Mouse (Mus musculus) mouse trophoblast stem cell (cell line): ENCODE measurements around the gene Atxn7l3.

ENCODE experiments used
- in situ Hi-C, 2 experiments: fragments of 300-500 bp; cut with MseI, MboI; formaldehyde crosslinking; loops; 2 replicates in 1 of 2; 3 replicates in 1 of 2; pipeline ENCODE4 v1.15.1; 2025

Atxn7l3 gene

GRCm38 (mm10) chr11:102296491-102297472 lies at the start of gene Atxn7l3:
Atxn7l3 (minus strand) TSS chr11:102296631.
- in situ Hi-C loops: no loop called here

- in situ Hi-C loops: no loop called here
Observed at GRCm38 (mm10) chr11:102344458-102344857, 48.0 kb upstream of the Atxn7l3 start.

- in situ Hi-C loops: no loop called here
Observed at GRCm38 (mm10) chr11:102342742-102343141, 46.3 kb upstream of the Atxn7l3 start.

GRCm38 (mm10) chr11:102341101-102341500 lies 44.7 kb upstream of the Atxn7l3 start:
- in situ Hi-C loops: no loop called here

GRCm38 (mm10) chr11:102339624-102340023 lies 43.2 kb upstream of the Atxn7l3 start:
- in situ Hi-C loops: no loop called here

GRCm38 (mm10) chr11:102339195-102339594 lies 42.8 kb upstream of the Atxn7l3 start:
- in situ Hi-C loops: no loop called here

- in situ Hi-C loops: no loop called here
Observed at GRCm38 (mm10) chr11:102338561-102338960, 42.1 kb upstream of the Atxn7l3 start.

GRCm38 (mm10) chr11:102337921-102338320 lies 41.5 kb upstream of the Atxn7l3 start:
- in situ Hi-C loops: no loop called here

- in situ Hi-C loops: no loop called here
Observed at GRCm38 (mm10) chr11:102336191-102336590, 39.8 kb upstream of the Atxn7l3 start.

- in situ Hi-C loops: no loop called here
Observed at GRCm38 (mm10) chr11:102334973-102335700, 38.7 kb upstream of the Atxn7l3 start.

- in situ Hi-C loops: no loop called here
Observed at GRCm38 (mm10) chr11:102334010-102334409, 37.6 kb upstream of the Atxn7l3 start.

GRCm38 (mm10) chr11:102333061-102333460 lies 36.6 kb upstream of the Atxn7l3 start:
- in situ Hi-C loops: no loop called here

GRCm38 (mm10) chr11:102331806-102332205 lies 35.4 kb upstream of the Atxn7l3 start:
- in situ Hi-C loops: no loop called here

- in situ Hi-C loops: no loop called here
Observed at GRCm38 (mm10) chr11:102330039-102330438, 33.6 kb upstream of the Atxn7l3 start.

- in situ Hi-C loops: no loop called here
Observed at GRCm38 (mm10) chr11:102329518-102329917, 33.1 kb upstream of the Atxn7l3 start.

- in situ Hi-C loops: no loop called here
Observed at GRCm38 (mm10) chr11:102327839-102328238, 31.4 kb upstream of the Atxn7l3 start.

- in situ Hi-C loops: no loop called here
Observed at GRCm38 (mm10) chr11:102327250-102327649, 30.8 kb upstream of the Atxn7l3 start.

GRCm38 (mm10) chr11:102323516-102323915 lies 27.1 kb upstream of the Atxn7l3 start:
- in situ Hi-C loops: no loop called here

- in situ Hi-C loops: no loop called here
Observed at GRCm38 (mm10) chr11:102321931-102322330, 25.5 kb upstream of the Atxn7l3 start.

GRCm38 (mm10) chr11:102320686-102321005 lies 24.2 kb upstream of the Atxn7l3 start:
- in situ Hi-C loops: no loop called here

GRCm38 (mm10) chr11:102319941-102320685 lies 23.7 kb upstream of the Atxn7l3 start:
- in situ Hi-C loops: no loop called here

- in situ Hi-C loops: no loop called here
Observed at GRCm38 (mm10) chr11:102319410-102319792, 23.0 kb upstream of the Atxn7l3 start, which contains the start of gene Ubtf. Ubtf (minus strand) TSS chr11:102319742.
